Mouse (Mus musculus) spleen, embryonic (tissue): Measurements from ENCODE around the gene Rhno1.

Experiments
- CTCF ChIA-PET: fragments of 350-600 bp; sonication (Branson Sonifier 250); formaldehyde crosslinking; loops from one replicate; lab custom pipeline; 2022; lab: Charles Lee

Rhno1 gene

DNA sequence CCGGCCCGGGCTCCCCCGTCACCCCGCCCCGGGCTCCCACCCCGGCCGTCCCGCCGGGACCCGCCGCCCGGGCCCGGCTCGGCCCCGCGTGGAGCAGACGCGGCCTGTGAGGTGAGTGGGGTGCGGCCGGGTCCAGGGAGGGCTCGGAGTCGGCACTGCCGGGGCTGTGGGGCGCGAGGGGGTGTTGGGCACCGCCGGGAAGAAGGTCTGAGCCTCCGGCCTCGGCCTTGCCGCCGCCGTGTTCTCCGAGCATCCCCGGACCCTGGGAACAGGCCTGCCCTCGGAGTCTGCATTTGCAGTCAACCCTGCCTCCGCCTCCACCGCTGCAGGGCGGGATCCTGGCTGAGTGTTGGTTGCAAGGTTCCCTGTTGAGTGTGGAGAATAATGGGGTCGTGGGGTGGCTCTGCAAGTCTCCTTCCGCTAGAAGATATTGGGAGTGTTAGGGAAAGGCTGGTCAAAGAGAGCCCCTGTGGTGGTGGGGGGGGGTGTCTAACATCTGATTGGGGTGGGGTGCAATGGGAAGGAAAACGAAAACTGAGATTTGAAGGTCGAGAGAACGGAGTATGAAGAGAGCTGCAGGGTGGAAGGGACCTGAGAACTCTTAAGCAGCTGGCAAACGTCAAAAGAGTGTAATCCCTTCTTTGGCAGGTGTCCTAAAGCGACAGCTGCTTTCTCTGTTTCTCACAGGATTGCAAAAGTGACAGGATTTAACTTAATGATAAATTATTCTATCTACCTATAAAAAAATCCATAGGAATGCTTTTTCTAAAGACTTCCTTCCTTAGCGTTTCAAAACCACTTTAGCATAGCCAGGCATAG, 505 bp upstream of the Rhno1 start:
- CTCF ChIA-PET: no interaction called here

DNA sequence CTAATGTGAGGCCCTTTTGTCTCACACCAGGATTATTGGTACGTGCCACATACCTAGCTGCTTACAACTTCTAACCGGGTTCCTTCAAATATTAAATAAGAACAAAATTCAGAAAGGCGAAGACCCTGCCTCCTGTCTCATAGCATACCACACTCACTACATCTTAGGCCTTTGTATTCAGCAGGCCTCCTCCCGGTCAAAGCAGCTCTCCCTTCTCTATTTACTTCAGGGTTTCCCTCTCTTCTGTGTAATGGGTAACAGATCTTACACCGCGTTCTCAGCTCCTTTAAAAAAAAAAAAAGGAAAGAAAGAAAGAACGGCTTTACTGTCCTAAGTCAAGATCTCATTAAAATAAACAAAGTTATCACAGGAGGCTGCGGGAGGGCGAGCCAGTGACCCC, 810 bp downstream of the Rhno1 start:
- CTCF ChIA-PET: interaction anchor here (0.7 kb wide), 1 partner anchor 1422 kb away, joined by 3 read pairs; the partner anchor contains the start of gene D6Wsu163e

DNA sequence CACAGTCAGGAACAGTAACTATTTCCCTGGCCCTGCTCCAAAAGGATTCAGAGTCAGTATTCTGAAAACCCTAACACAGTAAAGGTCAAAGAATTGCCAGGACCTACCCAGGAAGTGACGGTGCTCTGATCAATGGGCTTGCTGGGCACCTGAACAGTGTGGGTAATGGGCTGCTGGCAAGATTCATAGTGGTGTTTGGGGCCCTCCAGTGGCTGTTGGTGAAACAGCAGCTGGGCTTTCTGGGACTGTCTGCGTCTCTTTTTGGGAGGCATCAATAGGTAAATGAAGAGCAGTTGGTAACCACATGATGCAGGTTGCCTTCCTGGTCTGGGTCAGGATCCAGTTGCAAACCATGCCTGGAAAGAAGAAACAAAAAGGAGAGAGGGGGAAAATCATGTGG, 3.7 kb downstream of the Rhno1 start:
- CTCF ChIA-PET: interaction anchor here (0.6 kb wide), 1 partner anchor 56 kb away, joined by 3 read pairs; no protein-coding TSS in a partner anchor

DNA sequence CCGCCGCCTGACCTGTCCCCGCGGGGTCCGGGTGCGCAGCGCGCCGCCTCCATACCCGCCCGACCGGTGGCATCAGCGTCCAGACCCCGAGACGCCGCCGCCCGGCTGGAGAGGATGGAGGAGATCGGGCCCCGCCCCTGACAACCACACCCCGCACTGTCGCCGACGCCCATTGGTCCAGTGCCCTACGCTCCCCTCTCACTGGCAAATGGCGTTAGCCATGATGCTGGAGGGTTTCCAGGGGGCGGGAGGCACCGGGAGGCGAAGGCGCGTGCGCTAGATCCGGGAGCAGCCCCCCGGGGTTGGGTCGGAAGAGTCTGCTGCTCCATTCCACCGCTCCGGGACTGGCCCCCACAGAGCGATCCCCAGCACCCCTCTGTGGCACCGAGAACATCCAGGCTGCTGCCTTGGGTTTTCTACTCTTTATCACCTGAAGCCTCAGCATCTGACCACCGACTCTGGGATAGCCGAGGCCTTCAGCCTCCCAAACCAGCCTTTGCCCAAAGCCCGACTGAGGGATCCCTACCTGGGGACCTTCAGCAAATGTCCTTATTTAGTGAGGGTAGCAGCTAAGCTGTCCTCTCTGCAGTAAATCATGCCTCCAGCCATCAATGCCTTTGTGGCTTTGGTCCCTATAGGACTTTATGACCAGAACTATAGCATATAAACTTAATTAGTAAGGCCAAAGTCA, 6.8 kb downstream of the Rhno1 start, which contains the start of gene Tulp3:
Gene Tulp3, minus strand, starts transcription at position 126 of the 691 bp plus-strand sequence.
- CTCF ChIA-PET: no interaction called here

DNA sequence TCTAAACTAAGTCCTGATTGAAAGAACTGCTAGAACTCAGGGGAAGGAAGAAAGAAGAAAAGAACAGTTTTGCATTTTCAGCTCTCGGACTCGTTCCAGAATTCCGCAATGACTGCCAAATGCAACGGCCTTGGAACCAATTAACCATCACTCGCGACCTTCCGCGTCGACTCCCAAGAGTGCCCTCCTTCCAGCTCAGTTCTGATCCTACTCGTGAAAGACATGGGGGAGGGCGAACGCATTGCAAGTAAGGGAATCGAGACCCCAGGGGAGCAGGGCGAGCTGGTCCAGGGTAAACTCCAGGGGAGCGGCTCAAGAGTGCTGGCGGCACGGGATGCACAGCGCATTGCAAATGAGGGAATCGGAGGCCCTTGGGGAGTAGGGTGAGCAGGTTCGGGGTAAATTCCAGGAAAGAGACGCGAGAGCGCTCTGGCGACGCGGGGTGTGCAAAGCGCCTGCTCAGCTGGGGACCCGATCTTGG, 7.5 kb downstream of the Rhno1 start:
- CTCF ChIA-PET: no interaction called here

DNA sequence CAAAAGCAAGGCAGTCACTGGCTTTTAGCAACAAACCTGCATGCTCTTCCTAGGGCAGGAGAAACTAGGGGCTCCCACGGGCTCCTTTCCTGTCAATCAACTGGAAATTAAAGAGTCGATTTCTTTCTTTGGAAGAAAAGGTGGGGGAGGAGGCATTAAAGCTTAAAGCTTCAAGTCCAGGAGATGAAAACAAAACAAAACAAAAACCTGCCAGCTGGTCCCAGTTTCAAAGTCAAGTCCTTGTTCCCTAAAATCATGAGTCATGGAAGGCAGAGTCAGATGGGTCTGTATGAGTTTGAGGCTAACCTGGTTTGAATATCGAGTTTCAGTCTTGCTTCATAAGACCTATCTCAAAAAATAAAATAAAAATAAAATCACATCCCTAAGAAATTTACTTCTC, 8.6 kb downstream of the Rhno1 start:
- CTCF ChIA-PET: interaction anchor here (0.7 kb wide), 1 partner anchor 62 kb away, joined by 17 read pairs; no protein-coding TSS in a partner anchor

DNA sequence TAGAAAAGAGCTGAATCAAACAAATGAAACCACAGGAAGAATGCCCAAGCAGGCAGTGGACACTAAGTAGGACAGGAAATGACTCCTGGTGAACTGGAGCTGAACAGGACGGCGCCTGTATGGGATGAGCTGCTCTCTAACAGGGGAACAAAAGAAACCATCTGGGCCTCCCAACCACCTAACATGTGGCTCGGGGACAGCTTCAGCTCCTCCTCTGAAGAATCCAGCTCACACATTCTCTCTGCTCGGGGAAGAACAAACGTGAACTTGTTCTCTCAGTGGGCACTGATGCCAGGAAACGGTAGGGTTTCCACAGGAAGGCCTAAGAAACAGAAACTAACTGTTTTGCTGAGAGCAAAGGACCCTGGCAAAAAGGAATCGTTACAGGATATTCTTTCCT, 13.0 kb downstream of the Rhno1 start:
- CTCF ChIA-PET: interaction anchor here (0.7 kb wide), 1 partner anchor 11 kb away, joined by 8 read pairs; no protein-coding TSS in a partner anchor

DNA sequence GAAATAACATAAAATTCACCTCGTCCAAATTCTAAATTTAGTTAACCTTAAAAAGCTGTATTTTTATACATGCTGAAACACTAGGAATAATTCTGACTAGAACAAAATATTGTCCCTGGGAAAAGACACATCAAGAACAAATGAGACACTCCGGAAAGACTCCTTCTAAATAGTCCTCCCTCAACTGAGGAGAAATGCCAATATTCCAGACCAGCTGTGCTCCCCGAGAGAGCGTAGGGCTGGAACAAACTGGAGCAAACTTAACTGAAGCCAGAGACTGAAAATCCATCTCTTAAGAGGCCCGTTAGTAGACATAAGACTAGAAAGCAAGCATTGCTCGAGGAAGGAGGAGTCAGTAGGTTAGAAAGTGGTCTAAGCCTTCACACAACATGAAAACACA, 15.9 kb downstream of the Rhno1 start:
- CTCF ChIA-PET: no interaction called here

DNA sequence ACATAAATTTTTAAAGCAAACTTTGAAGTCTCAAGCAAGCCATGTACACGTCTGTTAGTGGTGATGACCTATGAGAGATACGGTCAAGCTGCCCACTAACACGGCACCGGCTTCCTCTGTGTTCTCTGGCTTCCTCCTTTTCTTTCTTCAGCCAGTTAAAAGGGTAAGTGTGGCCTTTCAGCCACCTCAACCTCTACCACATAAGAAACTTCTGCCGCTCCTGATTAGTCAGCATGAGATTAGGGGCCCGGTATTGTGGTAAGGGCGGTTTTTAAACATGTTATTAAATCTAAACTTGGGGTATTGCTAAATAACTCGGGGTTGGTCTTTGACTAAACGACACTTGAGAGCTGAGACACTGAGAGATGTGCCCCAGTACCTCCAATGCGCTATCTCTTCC, 17.1 kb downstream of the Rhno1 start:
- CTCF ChIA-PET: no interaction called here

DNA sequence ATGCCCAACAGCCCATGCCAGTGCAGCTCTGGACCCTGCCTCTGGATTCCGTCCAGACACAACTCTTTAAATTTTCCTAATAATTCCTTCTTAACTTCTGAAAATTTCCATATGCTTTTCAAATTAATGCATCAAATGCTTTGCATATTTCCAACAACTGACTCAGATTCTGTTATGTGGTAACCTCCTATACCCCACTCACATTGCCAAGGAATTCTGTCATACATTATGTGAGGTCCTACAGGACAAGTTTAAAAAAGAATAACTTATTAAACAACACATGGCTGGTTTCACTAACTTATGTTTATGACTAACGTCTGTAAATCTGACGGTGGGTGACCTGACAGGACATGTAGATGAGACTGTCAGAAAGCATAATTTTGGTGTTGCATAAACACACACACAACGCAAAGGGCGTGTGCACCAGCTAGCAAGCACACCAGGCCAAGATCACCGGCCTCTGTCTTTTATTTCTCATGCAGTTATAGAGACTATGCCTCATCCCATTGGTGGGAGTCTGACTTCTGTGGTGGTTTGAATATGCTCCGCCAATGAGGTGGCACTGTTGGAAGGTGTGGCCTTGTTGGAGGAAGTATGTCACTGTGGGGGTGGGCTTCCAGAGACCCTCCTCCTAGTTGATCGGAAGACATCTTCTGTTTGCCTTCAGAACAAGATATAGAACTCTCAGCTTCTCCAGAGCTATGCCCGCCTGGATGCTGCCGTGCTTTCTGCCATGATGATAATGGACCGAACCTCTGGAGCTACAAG, 20.6 kb downstream of the Rhno1 start:
- CTCF ChIA-PET: no interaction called here

DNA sequence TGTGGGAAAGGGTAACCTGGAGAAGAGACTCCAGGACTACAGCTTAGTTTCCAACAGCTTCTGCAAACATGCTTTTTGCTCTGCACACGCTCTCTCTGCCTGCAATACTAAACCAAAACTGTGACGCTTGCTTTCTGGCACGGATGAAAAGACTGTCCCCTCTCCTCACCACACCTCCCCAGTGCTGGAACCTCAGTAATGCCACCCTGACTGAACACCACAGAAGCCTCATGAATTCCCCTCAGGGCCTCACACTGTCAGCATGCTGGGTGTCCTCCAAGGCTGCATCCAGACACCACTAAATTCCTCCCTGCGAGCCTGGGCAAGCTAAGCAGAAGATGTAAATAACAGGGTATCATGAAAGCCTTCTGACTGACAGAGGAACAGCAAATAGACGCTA, 23.8 kb downstream of the Rhno1 start:
- CTCF ChIA-PET: no interaction called here

DNA sequence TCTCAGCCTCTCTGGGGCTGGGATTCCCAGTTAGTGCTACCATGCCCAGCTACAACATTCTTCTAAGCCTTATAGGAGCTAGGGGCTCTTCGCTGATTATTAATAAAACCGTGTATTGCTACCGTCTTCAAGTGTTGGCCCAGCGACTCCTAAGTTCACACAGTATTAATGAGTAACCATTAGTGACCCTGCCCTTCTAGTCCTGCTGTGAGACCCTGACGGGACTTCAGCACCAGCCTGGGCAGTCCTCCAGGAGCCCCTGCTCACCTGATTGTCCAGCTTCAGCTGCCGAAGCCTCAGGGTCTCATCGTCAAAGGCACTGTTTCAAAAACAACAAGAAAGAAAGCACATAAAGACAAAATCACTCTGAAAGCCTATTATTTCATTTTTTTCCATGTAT, 25.2 kb downstream of the Rhno1 start:
- CTCF ChIA-PET: no interaction called here

DNA sequence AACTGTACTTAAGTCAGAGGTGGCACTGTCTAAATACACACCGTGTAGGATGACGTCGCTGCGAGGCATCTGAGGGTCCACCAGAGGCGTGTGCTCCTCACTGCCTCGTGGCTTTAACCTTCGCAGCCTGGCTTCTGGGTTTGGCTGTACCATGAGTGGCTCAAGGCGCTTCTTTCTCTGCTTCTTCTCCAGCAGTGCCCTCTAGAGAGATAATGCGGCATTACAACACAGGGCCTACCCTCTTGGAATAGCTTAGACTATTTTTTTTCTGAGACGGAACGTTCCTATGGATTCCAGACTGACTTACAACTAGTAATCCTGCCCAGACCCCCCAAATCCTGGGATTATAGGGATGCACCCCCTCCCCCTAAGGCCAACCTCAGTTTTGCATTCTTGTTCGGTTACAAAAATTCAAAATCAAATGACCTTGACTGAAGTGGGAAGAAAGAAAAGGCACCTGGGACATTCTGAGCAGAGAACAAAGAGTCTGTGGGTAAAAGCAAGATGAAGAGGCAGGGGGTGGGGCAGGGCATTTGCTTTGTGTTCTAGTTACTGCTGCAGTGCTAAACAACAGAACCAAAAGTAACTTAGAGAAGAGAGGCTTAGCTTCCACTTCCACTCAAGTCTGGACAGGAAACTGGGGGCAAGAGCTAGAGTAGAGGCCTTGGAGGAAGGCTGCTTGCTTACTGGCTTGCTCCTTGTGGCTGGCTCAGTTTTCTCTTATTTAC, 28.1 kb downstream of the Rhno1 start:
- CTCF ChIA-PET: no interaction called here

DNA sequence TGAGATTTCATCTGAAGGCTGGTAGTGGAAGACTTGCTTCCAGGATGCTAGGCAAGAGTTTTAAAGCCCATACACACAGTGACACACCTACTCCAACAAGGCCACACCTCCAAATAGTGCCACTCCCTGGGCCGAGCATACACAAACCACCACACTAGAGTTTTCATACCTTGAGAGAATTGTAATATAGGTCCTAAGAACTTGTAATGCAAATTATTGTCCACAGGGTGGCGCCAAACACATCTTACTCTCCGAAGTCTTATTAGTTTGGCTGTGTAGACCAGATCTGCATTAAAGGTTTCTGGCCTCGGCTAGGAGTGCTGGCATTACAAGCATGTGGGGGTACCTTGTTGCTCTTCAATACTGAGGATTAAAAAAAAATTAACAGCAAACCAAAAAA, 44.4 kb downstream of the Rhno1 start:
- CTCF ChIA-PET: interaction anchor here (0.9 kb wide), 2 partner anchors 93 to 94 kb away, joined by 3 read pairs; no protein-coding TSS in a partner anchor

DNA sequence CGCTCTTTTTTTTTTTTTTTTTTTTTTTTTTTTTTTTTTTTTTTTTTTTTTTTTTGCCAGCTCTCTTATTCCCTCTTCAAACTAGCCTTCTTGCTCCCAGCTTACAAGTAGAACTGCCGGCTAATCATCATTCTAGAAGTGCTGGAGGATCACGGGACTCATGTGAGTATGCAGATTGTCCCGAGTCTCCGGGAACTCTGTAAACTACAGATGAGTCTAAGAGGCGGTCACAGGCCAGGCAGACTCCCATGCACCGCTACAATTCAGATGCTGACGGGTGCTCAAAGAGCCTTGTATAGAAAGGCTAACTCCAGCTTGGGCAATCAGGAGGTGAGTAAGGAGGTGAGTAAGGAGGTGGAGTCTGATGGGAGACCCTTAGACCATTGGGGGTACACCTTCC, 47.1 kb downstream of the Rhno1 start:
- CTCF ChIA-PET: interaction anchor here (0.6 kb wide), 2 partner anchors 95 to 171 kb away, joined by 3 to 4 read pairs; no protein-coding TSS in a partner anchor

DNA sequence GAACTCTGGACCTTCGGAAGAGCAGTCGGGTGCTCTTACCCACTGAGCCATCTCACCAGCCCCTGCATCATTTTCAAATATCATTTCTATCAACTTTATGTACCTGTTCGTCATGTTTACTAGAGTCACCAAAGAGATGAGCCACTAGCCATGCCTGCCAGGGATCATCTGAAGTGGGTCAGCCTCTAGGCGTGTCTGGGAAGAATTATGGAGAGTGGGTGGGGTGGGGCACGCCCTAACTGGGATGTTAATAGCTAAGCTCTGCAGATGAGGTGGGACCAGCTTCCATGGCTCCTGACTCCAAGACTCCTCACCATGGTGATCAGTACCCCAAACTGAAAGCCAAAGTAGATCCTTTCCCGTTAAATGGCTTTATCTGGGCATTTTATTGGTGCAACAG, 47.9 kb downstream of the Rhno1 start:
- CTCF ChIA-PET: no interaction called here

DNA sequence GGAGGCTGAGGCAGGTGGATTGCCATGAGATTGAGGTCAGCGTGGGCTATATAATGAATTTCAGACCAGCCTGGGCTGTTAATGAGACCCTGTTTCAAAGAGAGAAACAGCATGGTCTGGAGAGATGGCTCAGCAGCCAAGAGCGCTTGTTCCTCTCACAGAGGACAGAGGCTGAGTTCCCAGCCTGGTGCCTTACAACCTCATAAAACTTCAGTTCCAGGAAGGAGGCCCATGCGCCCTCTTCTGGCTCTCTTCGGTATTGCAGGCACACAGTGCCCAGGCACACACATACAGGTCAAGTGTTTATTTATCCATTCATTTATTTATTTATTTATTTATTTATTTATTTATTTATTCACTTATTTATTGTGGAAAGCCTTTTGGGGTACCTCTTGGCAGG, 54.4 kb downstream of the Rhno1 start:
- CTCF ChIA-PET: no interaction called here
